ENCODE assay signal across 29 mouse cellular contexts in genomic region chr6:79057531-79057930, GRCm38 (mm10).
"Had no signal": no experiment of that assay in that cellular context is flagged by ENCODE, and none has a peak within 500 bp of the region (broad histone marks: within the 10 kb centered on the region; RNA-seq: fewer than 3 reads in every experiment).

No protein-coding gene starts in this region.

- H3K27me3 ChIP-seq: embryonic facial prominence, embryonic 12.5 days; embryonic facial prominence, embryonic 13.5 days; embryonic facial prominence, embryonic 15.5 days; forebrain, embryonic 12.5 days; forebrain, embryonic 13.5 days; forebrain, embryonic 15.5 days had no signal

- H3K9me3 ChIP-seq: embryonic facial prominence, embryonic 10.5 days; embryonic facial prominence, embryonic 12.5 days; embryonic facial prominence, embryonic 13.5 days; embryonic facial prominence, embryonic 15.5 days; forebrain, embryonic 10.5 days; forebrain, embryonic 12.5 days; forebrain, embryonic 13.5 days; forebrain, embryonic 15.5 days had no signal

- H3K36me3 ChIP-seq: embryonic facial prominence, embryonic 10.5 days; embryonic facial prominence, embryonic 12.5 days; embryonic facial prominence, embryonic 13.5 days; embryonic facial prominence, embryonic 15.5 days; forebrain, embryonic 10.5 days; forebrain, embryonic 12.5 days; forebrain, embryonic 15.5 days had no signal

- DNase-seq: cerebellum, adult 2 months; cerebellum, adult 8-10 months; cerebellum, adult 9-10 months; cerebellum, adult 9-11 months; cerebellum, postnatal 10 days; cerebellum, postnatal 14 days; cerebellum, postnatal 25 days; cerebellum, postnatal 36 days; embryo, embryonic 11 days; forebrain, postnatal 0 days; gastrocnemius, adult 2 months; gastrocnemius, postnatal 10 days; gastrocnemius, postnatal 14 days; gastrocnemius, postnatal 25 days; gastrocnemius, postnatal 36 days; heart, adult 11 months; heart, adult 18-20 months; heart, adult 2 months had no signal

- H3K9ac ChIP-seq: embryonic facial prominence, embryonic 12.5 days; embryonic facial prominence, embryonic 13.5 days; embryonic facial prominence, embryonic 15.5 days; forebrain, embryonic 12.5 days; forebrain, embryonic 13.5 days; forebrain, embryonic 15.5 days; forebrain, postnatal 0 days had no signal

- H3K27ac ChIP-seq: embryonic facial prominence, embryonic 10.5 days; embryonic facial prominence, embryonic 12.5 days; embryonic facial prominence, embryonic 13.5 days; embryonic facial prominence, embryonic 15.5 days; forebrain, embryonic 10.5 days; forebrain, embryonic 12.5 days; forebrain, embryonic 13.5 days; forebrain, embryonic 15.5 days; gastrocnemius, adult 2 months; heart, adult 2 months had no signal

- ATAC-seq: forebrain, embryonic 13.5 days; forebrain, embryonic 14.5 days; forebrain, embryonic 15.5 days; forebrain, embryonic 16.5 days; forebrain, postnatal 0 days had no signal

- H3K4me2 ChIP-seq: embryonic facial prominence, embryonic 12.5 days; embryonic facial prominence, embryonic 13.5 days; embryonic facial prominence, embryonic 15.5 days; forebrain, embryonic 12.5 days; forebrain, embryonic 13.5 days; forebrain, embryonic 15.5 days had no signal

- H3K4me3 ChIP-seq: embryonic facial prominence, embryonic 10.5 days; embryonic facial prominence, embryonic 12.5 days; embryonic facial prominence, embryonic 13.5 days; embryonic facial prominence, embryonic 15.5 days; erythroblast, embryonic 14.5 days; forebrain, embryonic 10.5 days; forebrain, embryonic 12.5 days; forebrain, embryonic 13.5 days; forebrain, embryonic 15.5 days; gastrocnemius, adult 2 months; heart, adult 2 months had no signal

- H3K4me1 ChIP-seq: embryonic facial prominence, embryonic 10.5 days; embryonic facial prominence, embryonic 12.5 days; embryonic facial prominence, embryonic 13.5 days; embryonic facial prominence, embryonic 15.5 days; forebrain, embryonic 10.5 days; forebrain, embryonic 12.5 days; forebrain, embryonic 13.5 days; forebrain, embryonic 15.5 days had no signal
